Mouse (Mus musculus) adrenal gland (tissue): ENCODE results near the gene Ccdc6.

Experiments used
- intact Hi-C: fragments of 180-260 bp; cut with DNase I; formaldehyde crosslinking; loops from one replicate; pipeline ENCODE4 v1.15.1; 2025

Ccdc6 gene

GRCm38 (mm10) chr10:70093782-70094181 is 3.1 kb upstream of the Ccdc6 start:
- intact Hi-C loops: no loop called here

GRCm38 (mm10) chr10:70095031-70095470 is 1.9 kb upstream of the Ccdc6 start:
- intact Hi-C loops: loop anchor here (5.0 kb wide), 1 partner anchor 42 kb away; no protein-coding TSS in a partner anchor

GRCm38 (mm10) chr10:70095506-70096270 is 1.2 kb upstream of the Ccdc6 start:
- intact Hi-C loops: loop anchor here (5.0 kb wide), 1 partner anchor 42 kb away; no protein-coding TSS in a partner anchor

- intact Hi-C loops: loop anchor here (5.0 kb wide), 1 partner anchor 40 kb away; no protein-coding TSS in a partner anchor
These were observed 475 bp downstream of the Ccdc6 start for GRCm38 (mm10) chr10:70097291-70097901.

- intact Hi-C loops: loop anchor here (5.0 kb wide), 1 partner anchor 39 kb away; no protein-coding TSS in a partner anchor
These were observed 1.1 kb downstream of the Ccdc6 start for GRCm38 (mm10) chr10:70097911-70098569.

GRCm38 (mm10) chr10:70098626-70099025 is 1.7 kb downstream of the Ccdc6 start:
- intact Hi-C loops: loop anchor here (5.0 kb wide), 1 partner anchor 39 kb away; no protein-coding TSS in a partner anchor

- intact Hi-C loops: loop anchor here (5.0 kb wide), 1 partner anchor 38 kb away; no protein-coding TSS in a partner anchor
These were observed 2.1 kb downstream of the Ccdc6 start for GRCm38 (mm10) chr10:70099052-70099451.

GRCm38 (mm10) chr10:70102086-70102485 is 5.2 kb downstream of the Ccdc6 start:
- intact Hi-C loops: no loop called here

GRCm38 (mm10) chr10:70108016-70108415 is 11.1 kb downstream of the Ccdc6 start:
- intact Hi-C loops: no loop called here

- intact Hi-C loops: no loop called here
These were observed 13.1 kb downstream of the Ccdc6 start for GRCm38 (mm10) chr10:70109974-70110373.

- intact Hi-C loops: no loop called here
These were observed 13.9 kb downstream of the Ccdc6 start for GRCm38 (mm10) chr10:70110815-70111214.

- intact Hi-C loops: no loop called here
These were observed 14.7 kb downstream of the Ccdc6 start for GRCm38 (mm10) chr10:70111643-70112042.

GRCm38 (mm10) chr10:70114048-70114635 is 17.2 kb downstream of the Ccdc6 start:
- intact Hi-C loops: no loop called here

GRCm38 (mm10) chr10:70116454-70116853 is 19.5 kb downstream of the Ccdc6 start:
- intact Hi-C loops: no loop called here

- intact Hi-C loops: no loop called here
These were observed 22.5 kb downstream of the Ccdc6 start for GRCm38 (mm10) chr10:70119451-70119850.

GRCm38 (mm10) chr10:70119851-70120370 is 23.0 kb downstream of the Ccdc6 start:
- intact Hi-C loops: no loop called here

- intact Hi-C loops: no loop called here
These were observed 23.9 kb downstream of the Ccdc6 start for GRCm38 (mm10) chr10:70120671-70121405.

GRCm38 (mm10) chr10:70121406-70121695 is 24.4 kb downstream of the Ccdc6 start:
- intact Hi-C loops: no loop called here

- intact Hi-C loops: no loop called here
These were observed 26.5 kb downstream of the Ccdc6 start for GRCm38 (mm10) chr10:70123454-70123853.

GRCm38 (mm10) chr10:70125491-70125890 is 28.6 kb downstream of the Ccdc6 start:
- intact Hi-C loops: no loop called here

GRCm38 (mm10) chr10:70127273-70127672 is 30.4 kb downstream of the Ccdc6 start:
- intact Hi-C loops: no loop called here
